Comparison of ENCODE assay signal across 27 mouse cellular contexts in the genomic region with DNA sequence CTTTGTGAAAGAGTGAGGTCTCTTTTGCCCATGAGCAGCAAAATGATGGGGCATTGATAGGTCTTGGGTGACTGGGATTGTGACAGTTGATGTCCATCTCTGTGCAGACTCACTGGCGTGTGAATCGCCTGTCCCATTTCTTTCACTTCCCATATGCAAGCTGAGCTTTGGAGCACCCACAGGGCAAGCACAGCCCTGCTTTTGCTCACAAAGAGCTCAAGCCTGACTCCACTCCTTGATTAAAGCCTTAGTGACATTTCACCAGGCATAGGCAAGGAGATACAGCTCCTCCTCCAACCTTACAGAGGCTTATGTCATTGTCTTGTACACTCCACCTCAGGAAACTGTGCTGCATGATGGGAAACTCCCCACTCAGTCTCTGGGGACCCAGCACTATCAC.
"Had no signal": no experiment of that assay in that cellular context is flagged by ENCODE, and none has a peak within 500 bp of the region (broad histone marks: within the 10 kb centered on the region; RNA-seq: fewer than 3 reads in every experiment).

No protein-coding gene starts in this region.

- DNase-seq: gastrocnemius, adult 2 months; gastrocnemius, postnatal 10 days; gastrocnemius, postnatal 25 days; heart, adult 18-20 months; heart, postnatal 10 days; heart, postnatal 4 days; kidney, adult 18-20 months; kidney, adult 8-10 months; kidney, postnatal 14 days; kidney, postnatal 36 days; layer of hippocampus, adult 9-11 months; layer of hippocampus, postnatal 36 days; liver had no signal

- H3K27ac ChIP-seq: gastrocnemius, adult 2 months; heart, embryonic 10.5 days; hindbrain, embryonic 10.5 days; hindbrain, embryonic 12.5 days; hindbrain, embryonic 14.5 days; intestine, embryonic 15.5 days; kidney, embryonic 15.5 days; kidney, postnatal 0 days; limb, embryonic 10.5 days; limb, embryonic 12.5 days had no signal

- H3K4me2 ChIP-seq: heart, embryonic 12.5 days; hindbrain, embryonic 12.5 days; hindbrain, embryonic 14.5 days; intestine, embryonic 15.5 days; kidney, embryonic 15.5 days; limb, embryonic 12.5 days; liver, embryonic 11.5 days had no signal

- H3K36me3 ChIP-seq: heart, embryonic 10.5 days; heart, embryonic 12.5 days; hindbrain, embryonic 10.5 days; hindbrain, embryonic 12.5 days; intestine, embryonic 15.5 days; kidney, embryonic 15.5 days; limb, embryonic 10.5 days; limb, embryonic 12.5 days had no signal

- H3K9ac ChIP-seq: heart, embryonic 12.5 days; hindbrain, embryonic 12.5 days; hindbrain, embryonic 14.5 days; intestine, embryonic 15.5 days; kidney, embryonic 15.5 days; limb, embryonic 12.5 days had no signal

- H3K27me3 ChIP-seq: intestine, embryonic 15.5 days; kidney, embryonic 15.5 days; limb, embryonic 12.5 days had no signal

- H3K4me1 ChIP-seq: heart, embryonic 10.5 days; heart, embryonic 12.5 days; hindbrain, embryonic 10.5 days; hindbrain, embryonic 12.5 days; intestine, embryonic 15.5 days; kidney, embryonic 15.5 days; limb, embryonic 10.5 days; limb, embryonic 12.5 days had no signal

- H3K9me3 ChIP-seq: heart, embryonic 10.5 days; heart, embryonic 12.5 days; hindbrain, embryonic 12.5 days; intestine, embryonic 15.5 days; kidney, embryonic 15.5 days; limb, embryonic 10.5 days; limb, embryonic 12.5 days had no signal

- H3K4me3 ChIP-seq: gastrocnemius, adult 2 months; heart, embryonic 10.5 days; heart, embryonic 12.5 days; hindbrain, embryonic 10.5 days; hindbrain, embryonic 12.5 days; intestine, embryonic 15.5 days; kidney, embryonic 15.5 days; limb, embryonic 10.5 days; limb, embryonic 12.5 days had no signal

- ATAC-seq: hindbrain, embryonic 16.5 days; inflammation-experienced regulatory T-cells, adult 6 months; intestine, embryonic 15.5 days; intestine, postnatal 0 days had no signal
